Mouse (Mus musculus) c-Kit-negative CD71-positive TER-119-positive erythroid progenitor cells, embryonic 14.5 days (primary cell): ENCODE measurements around the gene Rhox3g.
"Not testable (repeated sequence)": the region's sequence is repeated elsewhere in the genome, so short reads cannot be mapped to it uniquely, and the experiment has no call there.

Experiments used
- DNase-seq: peaks from one replicate; pipeline ENCODE4 v3.0.0-alpha.2; 2013; ENCODE audit warnings: low read depth, low spot score

Gene Rhox3g

DNA sequence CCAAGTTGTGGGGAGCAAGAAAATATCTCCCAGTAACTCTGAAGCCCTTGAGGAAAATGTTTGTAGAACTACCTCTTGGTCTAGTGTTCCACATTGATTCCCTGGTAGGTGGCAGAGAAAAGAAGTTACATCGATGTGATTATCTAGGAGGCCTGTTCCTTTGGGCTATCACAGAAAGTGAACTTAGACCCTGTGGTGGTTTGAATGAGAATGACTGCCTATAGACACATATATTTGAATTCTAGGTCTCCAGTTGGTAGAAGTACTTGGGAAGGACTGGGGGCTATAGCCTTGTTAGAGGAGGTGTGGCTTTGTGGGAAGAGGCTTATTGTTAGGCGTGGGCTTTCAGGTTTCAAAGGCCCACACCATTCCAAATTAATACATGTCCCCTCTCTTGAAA, at the start of gene Rhox3g:
Gene Rhox3g, minus strand, starts transcription at position 101 of the 400 bp plus-strand sequence.
- DNase-seq: not testable (repeated sequence)

DNA sequence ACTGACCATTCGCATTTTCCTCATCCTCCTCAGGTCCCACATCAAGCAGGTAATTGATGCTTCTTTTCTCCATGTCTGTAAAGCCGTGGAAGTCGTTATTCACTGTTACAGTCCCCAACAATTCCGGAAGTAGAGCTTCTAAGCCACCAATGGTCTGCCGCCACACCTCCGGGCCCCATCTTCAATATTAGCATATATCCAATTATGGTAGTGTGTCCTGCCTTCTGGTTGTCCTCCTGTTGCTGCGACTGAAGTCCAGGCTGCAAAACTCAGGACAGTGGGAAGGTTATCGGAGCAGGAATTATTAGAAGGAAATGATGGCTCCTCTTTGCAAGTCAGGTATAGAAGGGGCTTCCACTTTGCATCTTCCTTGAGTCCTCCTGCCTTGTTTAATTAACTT, 44.8 kb upstream of the Rhox3g start, which contains the start of gene Rhox2h:
Gene Rhox2h, minus strand, starts transcription at position 101 of the 400 bp plus-strand sequence.
- DNase-seq: not testable (repeated sequence)

DNA sequence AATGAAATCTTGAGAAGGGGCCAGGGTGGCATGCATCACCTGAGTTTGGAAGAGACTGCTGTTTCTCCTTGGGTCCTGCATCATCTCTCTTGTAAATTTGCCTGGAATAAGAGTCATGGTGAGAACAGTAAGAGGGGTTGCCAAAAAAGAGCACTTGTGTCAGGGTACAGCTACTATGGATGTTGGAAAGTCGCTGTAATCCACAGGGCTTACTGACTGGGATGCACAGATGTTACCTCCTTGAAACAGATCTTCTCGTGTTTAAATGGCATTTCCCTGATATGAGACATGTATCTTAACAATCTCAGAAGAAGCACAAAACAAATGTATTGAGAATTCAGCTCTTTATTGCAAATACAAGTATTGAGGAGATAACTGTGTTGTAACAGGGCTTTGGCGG, 40.3 kb upstream of the Rhox3g start, which contains the start of gene Rhox3h:
Gene Rhox3h, minus strand, starts transcription at position 101 of the 400 bp plus-strand sequence.
- DNase-seq: not testable (repeated sequence)

DNA sequence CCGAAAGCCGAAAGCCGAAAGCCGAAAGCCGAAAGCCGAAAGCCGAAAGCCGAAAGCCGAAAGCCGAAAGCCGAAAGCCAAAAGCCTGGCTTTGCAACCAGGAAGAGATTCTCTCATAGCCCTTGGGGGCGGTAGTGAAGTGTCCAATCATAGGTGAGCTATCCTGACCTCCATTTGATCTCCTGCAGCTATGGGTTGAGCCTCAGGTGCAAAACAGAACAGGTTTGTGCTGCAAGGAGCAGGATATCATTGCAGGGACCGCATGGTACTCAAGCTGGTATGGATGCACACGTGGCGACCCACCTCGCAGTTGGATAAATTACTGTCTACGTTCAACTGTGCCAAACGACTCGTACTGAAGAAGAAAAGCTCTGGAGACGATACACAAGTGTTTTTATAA, 22.8 kb upstream of the Rhox3g start, which contains the start of gene Rhox4g:
Gene Rhox4g, minus strand, starts transcription at position 101 of the 400 bp plus-strand sequence.
- DNase-seq: not testable (repeated sequence)

DNA sequence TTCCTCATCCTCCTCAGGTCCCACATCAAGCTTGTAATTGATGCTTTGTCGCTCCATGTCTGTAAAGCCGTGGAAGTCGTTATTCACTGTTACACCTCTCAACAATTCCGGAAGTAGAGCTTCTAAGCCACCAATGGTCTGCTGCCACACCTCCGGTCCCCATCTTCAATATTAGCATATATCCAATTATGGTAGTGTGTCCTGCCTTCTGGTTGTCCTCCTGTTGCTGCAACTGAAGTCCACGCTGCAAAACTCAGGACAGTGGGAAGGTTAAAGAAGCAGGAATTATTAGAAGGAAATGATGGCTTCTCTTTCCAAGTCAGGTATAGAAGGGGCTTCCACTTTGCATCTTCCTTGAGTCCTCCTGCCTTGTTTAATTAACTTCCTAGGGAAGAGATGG, 15.0 kb upstream of the Rhox3g start, which contains the start of gene Rhox2g:
Gene Rhox2g, minus strand, starts transcription at position 101 of the 400 bp plus-strand sequence.
- DNase-seq: not testable (repeated sequence)

DNA sequence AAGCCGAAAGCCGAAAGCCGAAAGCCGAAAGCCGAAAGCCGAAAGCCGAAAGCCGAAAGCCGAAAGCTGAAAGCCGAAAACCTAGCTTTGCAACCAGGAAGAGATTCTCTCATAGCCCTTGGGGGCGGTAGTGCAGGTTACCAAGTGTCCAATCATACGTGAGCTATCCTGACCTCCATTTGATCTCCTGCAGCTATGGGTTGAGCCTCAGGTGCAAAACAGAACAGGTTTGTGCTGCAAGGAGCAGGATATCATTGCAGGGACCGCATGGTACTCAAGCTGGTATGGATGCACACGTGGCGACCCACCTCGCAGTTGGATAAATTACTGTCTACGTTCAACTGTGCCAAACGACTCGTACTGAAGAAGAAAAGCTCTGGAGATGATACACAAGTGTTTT, 20.8 kb downstream of the Rhox3g start, which contains the start of gene Rhox4f:
Gene Rhox4f, minus strand, starts transcription at position 101 of the 400 bp plus-strand sequence.
- DNase-seq: not testable (repeated sequence)

DNA sequence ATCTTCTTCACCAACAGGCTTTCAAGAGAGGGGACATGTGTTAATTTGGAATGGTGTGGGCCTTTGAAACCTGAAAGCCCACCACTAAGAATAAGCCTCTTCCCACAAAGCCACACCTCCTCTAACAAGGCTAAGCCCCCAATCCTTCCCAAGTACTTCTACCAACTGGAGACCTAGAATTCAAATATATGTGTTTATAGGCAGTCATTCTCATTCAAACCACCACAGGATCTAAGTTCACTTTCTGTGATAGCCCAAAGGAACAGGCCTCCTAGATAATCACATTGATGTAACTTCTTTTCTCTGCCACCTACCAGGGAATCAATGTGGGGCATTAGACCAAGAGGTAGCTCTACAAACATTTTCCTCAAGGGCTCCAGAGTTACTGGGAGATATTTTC, 47.7 kb downstream of the Rhox3g start, which contains the start of gene Rhox3f:
Gene Rhox3f, plus strand, starts transcription at position 301 of the 400 bp plus-strand sequence.
- not testable (repeated sequence) for DNase-seq
